Mouse (Mus musculus) c-Kit-negative CD71-positive TER-119-positive erythroid progenitor cells, embryonic 14.5 days (primary cell): ENCODE measurements around the gene BC004004.
A peak's percentile ranks its signal among the peaks of the same experiment; 100 is the strongest.
"Not testable (repeated sequence)": the region's sequence is repeated elsewhere in the genome, so short reads cannot be mapped to it uniquely, and the experiment has no call there.

Experiments
- DNase-seq: peaks from one replicate; pipeline ENCODE4 v3.0.0-alpha.2; 2013; ENCODE audit warnings: low read depth, low spot score

BC004004 gene

GRCm38 (mm10) chr17:29260501-29260900 lies 8.1 kb upstream of the BC004004 start:
- no peak for DNase-seq

DNA sequence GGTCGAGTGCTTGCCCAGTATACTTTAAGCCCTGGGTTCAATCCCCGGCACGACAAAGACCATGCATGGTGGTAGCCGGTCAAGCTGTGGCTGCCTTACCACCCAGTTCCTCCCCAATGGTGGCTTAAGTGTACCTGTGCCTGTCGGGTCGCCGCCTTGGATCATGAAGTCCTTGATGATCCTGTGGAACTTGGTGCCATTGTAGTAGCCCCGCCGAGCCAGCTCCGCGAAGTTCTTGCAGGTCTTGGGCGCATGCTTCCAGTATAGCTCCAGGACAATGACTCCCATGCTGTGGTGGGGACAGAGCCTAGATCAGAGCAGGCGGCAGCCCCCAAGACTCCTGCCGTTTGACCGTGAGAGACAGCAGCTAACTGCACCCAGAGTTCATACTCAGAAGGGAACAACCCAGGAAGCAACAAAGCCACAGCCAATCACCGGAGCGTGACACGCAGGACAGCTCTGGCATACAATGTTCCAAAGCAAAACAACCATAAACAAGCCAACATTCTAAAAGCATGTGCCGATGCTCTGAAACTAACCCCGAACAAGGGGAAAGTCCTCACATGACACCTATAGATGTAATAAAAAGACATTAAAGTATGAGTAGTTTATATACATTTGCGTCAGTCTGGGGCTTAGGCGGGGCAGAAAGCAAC lies 6.9 kb upstream of the BC004004 start:
- no peak for DNase-seq

- DNase-seq = no peak
Observed at GRCm38 (mm10) chr17:29262259-29262649, 6.3 kb upstream of the BC004004 start.

DNA sequence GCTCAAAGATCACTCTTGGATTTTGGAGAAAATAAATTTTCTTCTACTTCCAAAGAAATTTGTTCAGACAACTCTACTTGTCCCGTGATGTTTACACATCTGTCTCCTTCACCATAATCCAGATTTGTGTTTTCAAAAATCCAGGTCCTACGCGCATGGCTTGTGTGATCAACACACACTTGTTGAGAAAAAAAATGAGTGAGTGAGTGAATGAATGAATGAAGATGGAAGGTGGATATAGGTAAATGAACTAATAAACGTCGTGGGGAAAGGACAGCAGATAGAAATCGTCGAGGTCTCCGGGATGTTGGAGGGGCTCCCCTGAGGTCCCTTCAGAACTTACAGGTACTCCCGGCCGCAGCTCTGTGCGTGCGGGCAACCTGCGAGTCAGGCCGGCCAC lies 5.2 kb upstream of the BC004004 start:
- no peak for DNase-seq

- peak; percentile 80 for DNase-seq
Observed at GRCm38 (mm10) chr17:29263840-29264633, 4.6 kb upstream of the BC004004 start, which contains the start of gene Ppil1. Gene Ppil1, minus strand, starts transcription at chr17:29264186.

DNA sequence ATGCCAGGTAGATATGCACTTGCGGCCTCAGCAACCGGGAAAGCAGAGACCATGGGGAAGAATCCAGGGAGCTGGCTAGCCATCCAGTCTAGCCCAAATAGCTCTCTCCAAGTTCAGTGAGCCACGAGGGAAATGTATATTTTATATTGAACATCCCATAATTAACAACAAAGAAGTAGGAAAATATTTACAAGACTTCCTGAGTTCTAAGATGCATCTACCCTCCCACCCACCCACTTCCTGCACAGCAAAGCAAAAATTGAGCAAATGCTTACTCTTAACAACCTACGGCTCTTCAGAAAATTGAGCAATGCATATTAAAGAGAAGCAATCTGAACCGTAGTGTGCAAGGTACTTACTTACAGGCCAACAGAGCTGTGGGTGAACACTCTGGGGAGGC lies 3.8 kb upstream of the BC004004 start:
- no peak for DNase-seq

GRCm38 (mm10) chr17:29267040-29267439 lies 1.5 kb upstream of the BC004004 start:
- not testable (repeated sequence) for DNase-seq

- DNase-seq = no peak
Observed at GRCm38 (mm10) chr17:29267931-29268681, 482 bp upstream of the BC004004 start.

DNA sequence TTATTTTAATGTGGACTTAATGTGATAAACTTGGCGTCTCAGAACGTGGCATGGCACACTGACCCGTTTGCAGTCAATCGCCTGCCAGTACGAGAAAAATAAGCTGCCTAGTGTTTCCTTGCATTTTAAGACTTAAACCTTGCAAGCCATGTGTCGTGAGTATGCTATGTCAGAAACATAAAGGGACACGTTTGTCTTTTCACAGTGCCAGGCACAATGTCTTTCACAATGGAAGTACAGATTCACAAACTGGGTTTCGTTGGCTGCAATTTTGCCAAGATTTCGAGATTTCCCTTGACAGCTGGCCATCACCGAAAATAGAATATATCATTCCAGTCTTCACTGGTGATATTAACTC lies 740 bp downstream of the BC004004 start:
- DNase-seq = no peak

GRCm38 (mm10) chr17:29270148-29270698 lies 1.6 kb downstream of the BC004004 start:
- DNase-seq = no peak

- no peak for DNase-seq
Observed at GRCm38 (mm10) chr17:29273156-29273555, 4.6 kb downstream of the BC004004 start.

- DNase-seq = no peak
Observed at GRCm38 (mm10) chr17:29273889-29274288, 5.3 kb downstream of the BC004004 start.

GRCm38 (mm10) chr17:29280422-29280821 lies 11.8 kb downstream of the BC004004 start:
- no peak for DNase-seq

DNA sequence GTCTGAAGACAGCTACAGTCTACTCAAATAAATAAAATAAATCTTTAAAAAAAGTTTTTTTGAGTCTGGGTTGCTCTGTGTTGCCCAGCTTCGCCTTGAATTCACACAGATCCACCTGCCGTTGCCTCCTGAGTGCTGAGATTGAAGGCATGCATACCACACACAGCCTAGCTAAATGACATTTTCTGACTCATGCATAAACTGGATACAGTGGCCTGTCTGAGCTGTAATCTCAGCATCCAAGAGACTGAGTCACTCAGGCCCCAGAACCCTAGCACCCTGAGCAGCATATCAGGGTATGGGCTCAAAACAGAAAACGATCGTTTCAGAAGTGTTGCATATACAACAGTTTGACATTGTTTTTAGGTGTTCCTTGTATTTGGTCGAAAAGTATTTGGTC lies 13.0 kb downstream of the BC004004 start:
- no peak for DNase-seq

DNA sequence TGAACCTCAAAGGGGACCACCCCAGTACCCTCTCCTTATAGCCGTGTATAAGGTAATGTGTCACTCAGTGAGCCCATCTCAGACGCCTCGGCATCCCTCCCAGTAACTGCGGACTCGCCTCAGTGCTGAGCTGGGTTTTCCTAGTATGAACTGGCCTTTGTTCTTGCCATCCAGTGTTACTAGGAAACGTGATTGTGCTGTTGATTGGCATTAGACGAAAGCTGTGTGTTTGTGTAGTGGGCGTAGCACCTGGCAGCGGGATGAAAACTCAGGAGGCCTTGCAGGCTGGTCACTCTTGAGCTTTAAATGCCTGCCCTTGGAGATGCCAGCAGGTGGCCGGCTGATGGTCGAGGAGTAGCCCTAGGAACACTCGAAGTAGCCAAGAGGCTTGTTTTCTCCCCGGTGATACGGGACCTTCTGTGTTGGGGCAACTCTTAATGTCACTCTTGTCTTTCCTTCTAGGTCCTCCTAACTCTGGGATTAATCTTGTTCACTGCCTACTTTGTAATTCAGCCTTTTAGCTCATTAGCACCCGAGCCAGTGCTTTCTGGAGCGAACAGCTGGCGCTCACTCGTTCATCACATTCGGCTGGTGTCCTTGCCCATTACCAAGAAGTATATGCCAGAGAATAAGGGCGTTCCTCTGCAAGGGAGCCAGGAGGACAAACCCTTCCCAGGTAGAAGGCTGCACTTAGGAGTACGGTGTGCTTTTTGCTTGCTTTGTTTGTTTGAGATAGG lies 13.8 kb downstream of the BC004004 start:
- DNase-seq = no peak

DNA sequence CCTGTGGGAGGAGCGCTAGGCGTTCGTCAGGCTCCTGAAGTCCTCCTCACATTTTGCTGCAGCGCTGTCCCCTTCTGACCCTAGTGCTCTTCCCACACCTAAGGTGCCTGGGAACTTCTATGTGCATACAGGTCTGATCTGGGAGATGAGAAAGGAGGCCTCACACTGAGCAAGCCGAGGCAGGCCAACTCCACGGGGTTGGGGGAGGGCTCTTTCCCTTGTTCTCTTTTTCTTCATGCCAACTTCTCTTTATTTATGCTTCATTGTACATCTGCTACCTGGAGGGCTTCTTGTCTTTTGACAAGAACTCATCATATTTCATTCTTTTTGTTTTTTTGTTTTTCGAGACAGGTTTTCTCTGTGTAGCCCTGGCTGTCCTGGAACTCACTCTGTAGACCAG lies 23.2 kb downstream of the BC004004 start:
- DNase-seq = no peak

DNA sequence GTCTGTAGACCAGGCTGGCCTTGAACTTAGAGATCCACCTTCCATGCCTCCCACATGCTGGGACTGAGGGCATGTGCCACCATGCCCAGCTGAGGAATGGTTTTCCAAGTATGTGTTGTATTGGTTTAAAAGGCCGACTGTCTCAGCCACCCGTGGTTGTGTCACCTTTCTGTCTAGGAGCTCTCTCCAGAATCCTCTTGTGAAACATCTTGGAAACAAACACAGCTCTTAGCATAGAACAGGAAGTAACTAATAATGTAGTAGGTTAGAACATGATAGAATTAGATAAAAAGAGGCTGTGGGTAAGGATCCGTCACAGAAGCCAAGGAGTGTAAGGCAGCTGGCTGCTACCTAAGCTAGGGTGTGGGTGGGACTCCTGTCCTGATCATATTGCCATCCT lies 24.4 kb downstream of the BC004004 start:
- no peak for DNase-seq

GRCm38 (mm10) chr17:29293807-29294605 lies 25.4 kb downstream of the BC004004 start:
- DNase-seq = no peak

- DNase-seq = no peak
Observed at GRCm38 (mm10) chr17:29295835-29296234, 27.2 kb downstream of the BC004004 start.

DNA sequence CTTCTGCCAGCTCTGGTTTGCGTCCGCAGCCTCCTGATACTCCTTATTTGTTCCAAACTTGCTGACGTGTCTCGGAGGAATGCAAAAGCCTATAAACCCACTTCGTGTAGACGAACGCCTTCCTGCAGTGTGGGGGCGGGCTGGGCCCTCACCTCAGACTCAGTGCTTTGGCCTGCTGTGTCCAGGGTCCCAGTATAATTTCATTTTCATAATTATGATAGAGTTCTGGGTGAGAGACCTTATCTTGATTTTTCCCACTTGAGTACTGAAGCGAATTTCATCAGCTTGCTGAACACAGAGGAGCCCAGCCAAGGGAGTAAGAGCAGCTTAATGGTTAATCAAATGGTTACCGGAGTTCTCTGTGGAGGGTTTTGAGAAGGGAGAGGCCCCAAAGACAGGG lies 28.7 kb downstream of the BC004004 start:
- no peak for DNase-seq

- DNase-seq = no peak
Observed at GRCm38 (mm10) chr17:29297813-29298212, 29.2 kb downstream of the BC004004 start.
